Mouse (Mus musculus): ENCODE data around the gene Dclk3.

DNA sequence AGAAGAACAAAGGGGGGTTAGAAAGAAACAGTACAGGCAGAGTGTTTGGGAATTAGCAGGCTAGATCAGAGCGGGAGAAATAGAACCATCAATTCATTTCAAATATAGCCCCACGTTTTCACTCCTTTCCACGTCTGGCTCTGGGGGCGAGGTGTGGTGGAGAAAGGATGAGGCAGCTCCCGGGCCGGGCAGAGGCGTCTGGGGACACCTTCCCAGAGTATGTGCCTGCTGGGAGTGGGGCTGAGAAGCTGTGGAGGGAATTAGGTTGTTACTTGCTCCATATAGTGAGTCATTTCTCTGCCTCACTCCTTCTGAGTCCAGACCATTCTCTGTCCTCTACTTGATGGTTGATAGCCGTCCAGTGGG, 938 bp downstream of the Dclk3 start:
- TF ChIP-seq CTCF (IDR thresholded peaks at IDR 0.05; ENCODE audit: borderline replicate concordance, control insufficient read depth, extremely low read depth, insufficient read depth, low read length, poor library complexity) (no peak), POLR2A (IDR thresholded peaks at IDR 0.05; ENCODE audit: control insufficient read depth, extremely low read depth, insufficient read depth, low read length, poor library complexity) (no peak)
